Mouse (Mus musculus) stomach, embryonic 14.5 days (tissue): ENCODE data around the gene Rbbp4. TPM values are rescaled to one million over a fixed set of nuclear protein-coding genes. Genes with fewer than 3 reads are reported as not detected.
"Not testable (repeated sequence)": the region's sequence is repeated elsewhere in the genome, so short reads cannot be mapped to it uniquely, and the experiment has no call there.

ENCODE experiments used
- ATAC-seq: fragments of 200-750 bp; cut with Nextera tagmentation; 2 replicates; pipeline ENCODE4 v1.8.0; 2017; ENCODE audit warnings: low read depth, moderate TSS enrichment; ENCODE audit not compliant: insufficient number of reproducible peaks, insufficient read depth, low FRiP score
- H3K27ac ChIP-seq: fragments of 300-500 bp; sonication (generic); 2 replicates; pipeline ENCODE4 v1.5.1; 2014; ENCODE audit warnings: mild to moderate bottlenecking, low read length, moderate library complexity, mixed read lengths
- H3K27me3 ChIP-seq: fragments of 300-500 bp; sonication (generic); 2 replicates; pipeline ENCODE4 v1.6.1; 2014; ENCODE audit warnings: low read length, control low read depth, mixed read lengths; ENCODE audit not compliant: control insufficient read depth, insufficient read depth
- H3K36me3 ChIP-seq: fragments of 300-500 bp; sonication (generic); 2 replicates; pipeline ENCODE4 v1.6.1; 2014; ENCODE audit warnings: mild to moderate bottlenecking, control low read depth, low read length, moderate library complexity, mixed read lengths; ENCODE audit not compliant: control insufficient read depth, insufficient read depth
- H3K4me1 ChIP-seq: fragments of 300-500 bp; sonication (generic); 2 replicates; pipeline ENCODE4 v1.6.1; 2014; ENCODE audit warnings: low read length, control low read depth, mixed read lengths; ENCODE audit not compliant: control insufficient read depth, insufficient read depth
- H3K4me2 ChIP-seq: fragments of 300-500 bp; sonication (generic); replicated peaks from 2 replicates; pipeline ENCODE4 v1.6.1; 2014; ENCODE audit warnings: low read depth, low read length, control low read depth
- H3K4me3 ChIP-seq: fragments of 300-500 bp; sonication (generic); 2 replicates; pipeline ENCODE4 v1.5.1; 2014; ENCODE audit warnings: low read depth, low read length, control low read depth
- H3K9ac ChIP-seq: fragments of 300-500 bp; sonication (generic); replicated peaks from 2 replicates; pipeline ENCODE4 v1.6.1; 2014; ENCODE audit warnings: low read depth, mild to moderate bottlenecking, control low read depth, low read length, moderate library complexity, mixed read lengths
- H3K9me3 ChIP-seq: fragments of 300-500 bp; sonication (generic); 2 replicates; pipeline ENCODE4 v1.6.1; 2016; ENCODE audit warnings: low read depth, low read length, control low read depth; ENCODE audit not compliant: control insufficient read depth
- WGBS: fragments of 180-500 bp; shearing (Covaris S2); extraction: QIAGEN DNeasy Blood & Tissue Kit; methylation state at CpG from one replicate; pipeline ENCODE4 v1.1.7; 2014; 5-methylcytosine and 5-hydroxymethylcytosine counted together
- polyA plus RNA-seq: library from polyadenylated mRNA; unstranded; fragments of >200 nt; fragmentation: Nextera tagmentation; extraction: Ambion mirVana; gene quantifications from 2 replicates; pipeline ENCODE4 v1.2.1, GENCODE M21; 2014

Gene Rbbp4
- polyA plus RNA-seq, 1 experiment from 2014 or later: 329 TPM

GRCm38 (mm10) chr4:129363463-129363862 lies 28.3 kb upstream of the Rbbp4 start:
- Histone ChIP-seq H3K36me3 (peaks cover 13% of the 10 kb centered on the region), H3K4me2 (no peak overlapping the region), H3K4me3 (no peak overlapping the region), H3K9me3 (no peaks in the 10 kb centered on the region), H3K27ac (no peak overlapping the region), H3K9ac (no peak overlapping the region), H3K4me1 (no peaks in the 10 kb centered on the region), H3K27me3 (no peaks in the 10 kb centered on the region)
- WGBS: 93% methylated on average over 9 of the region's 9 CpGs
- ATAC-seq: no peak

GRCm38 (mm10) chr4:129362771-129363170 lies 27.6 kb upstream of the Rbbp4 start:
- Histone ChIP-seq H3K9me3 (no peaks in the 10 kb centered on the region), H3K4me3 (no peak overlapping the region), H3K4me2 (no peak overlapping the region), H3K27ac (no peak overlapping the region), H3K27me3 (no peaks in the 10 kb centered on the region), H3K36me3 (peaks cover 18% of the 10 kb centered on the region), H3K4me1 (no peaks in the 10 kb centered on the region), H3K9ac (no peak overlapping the region)
- 77% methylated on average over 5 of the region's 5 CpGs for WGBS
- no peak for ATAC-seq

DNA sequence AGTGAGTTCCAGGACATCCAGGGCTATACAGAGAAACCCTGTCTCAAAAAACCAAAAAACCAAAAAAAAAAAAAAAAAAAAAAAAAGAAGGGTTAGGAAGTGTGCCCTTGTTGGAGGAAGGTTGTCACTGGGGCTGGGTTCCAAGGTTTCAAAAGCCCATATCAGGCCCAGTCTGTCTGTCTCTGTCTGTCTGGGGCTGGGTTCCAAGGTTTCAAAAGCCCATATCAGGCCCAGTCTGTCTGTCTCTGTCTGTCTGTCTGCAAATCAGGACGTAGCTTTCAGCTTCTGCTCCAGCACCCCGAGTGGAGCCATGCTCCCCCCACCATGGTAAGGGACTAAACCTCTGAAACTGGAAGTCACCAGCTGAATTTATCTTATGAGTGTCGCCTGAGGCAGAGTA lies 27.1 kb upstream of the Rbbp4 start:
- H3K27ac ChIP-seq, H3K4me2 ChIP-seq, H3K4me1 ChIP-seq, H3K27me3 ChIP-seq, H3K9ac ChIP-seq, ATAC-seq, H3K4me3 ChIP-seq, H3K9me3 ChIP-seq: not testable (repeated sequence)
- 82% methylated on average over 3 of the region's 3 CpGs for WGBS
- H3K36me3 ChIP-seq: peaks cover 18% of the 10 kb centered on the region

- Histone ChIP-seq H3K27ac (no peak overlapping the region), H3K4me3 (no peak overlapping the region), H3K9me3 (no peaks in the 10 kb centered on the region), H3K27me3 (no peaks in the 10 kb centered on the region), H3K36me3 (peaks cover 21% of the 10 kb centered on the region), H3K4me2 (no peak overlapping the region), H3K4me1 (no peaks in the 10 kb centered on the region), H3K9ac (no peak overlapping the region)
- 69% methylated on average over 15 of the region's 15 CpGs for WGBS
- no peak for ATAC-seq
Observed at GRCm38 (mm10) chr4:129357613-129358163, 22.5 kb upstream of the Rbbp4 start.

DNA sequence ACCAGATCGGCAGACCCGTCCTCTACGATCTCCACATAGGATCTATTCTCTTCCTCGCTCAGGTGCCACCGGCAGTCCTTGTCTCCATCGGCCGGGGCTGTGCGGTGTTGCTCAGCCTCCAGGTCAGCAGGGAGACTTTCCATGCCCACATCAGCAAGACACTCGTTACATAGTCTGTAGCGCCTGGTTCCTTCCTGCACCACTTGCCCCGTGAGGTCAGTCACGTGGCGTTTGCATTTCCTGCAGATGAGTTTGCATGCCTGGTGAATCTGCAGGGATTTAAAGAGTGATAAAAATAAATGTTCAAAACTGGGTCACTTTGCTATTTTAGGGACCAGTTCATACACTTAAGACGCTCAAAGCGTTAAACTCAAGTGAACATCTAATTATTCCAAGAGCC lies 19.1 kb upstream of the Rbbp4 start:
- H3K27ac ChIP-seq: no peak overlapping the region
- ATAC-seq: no peak
- H3K27me3 ChIP-seq: no peaks in the 10 kb centered on the region
- no peaks in the 10 kb centered on the region for H3K4me1 ChIP-seq
- no peak overlapping the region for H3K9ac ChIP-seq
- H3K36me3 ChIP-seq: peaks cover 9% of the 10 kb centered on the region
- H3K4me3 ChIP-seq: no peak overlapping the region
- 82% methylated on average over 15 of the region's 15 CpGs for WGBS
- H3K9me3 ChIP-seq: no peaks in the 10 kb centered on the region
- no peak overlapping the region for H3K4me2 ChIP-seq

DNA sequence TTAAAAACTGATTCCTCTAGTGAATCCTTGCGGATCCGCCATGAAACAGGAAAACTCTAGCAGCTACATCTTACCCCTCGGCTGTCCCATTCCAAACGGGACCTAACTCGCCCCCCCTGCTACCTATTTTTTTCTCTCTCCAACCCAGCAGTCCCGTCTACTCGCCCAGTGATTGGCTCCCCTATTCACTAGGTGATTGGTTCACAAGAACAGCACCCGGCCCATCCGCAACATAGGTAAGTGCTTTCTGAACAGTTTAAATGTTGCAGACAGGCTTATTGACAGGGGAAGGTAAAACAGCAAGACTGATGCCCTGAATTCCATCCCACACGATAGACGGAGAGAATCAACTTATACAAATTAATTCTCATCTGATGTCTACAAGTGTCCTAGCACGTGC lies 18.0 kb upstream of the Rbbp4 start:
- Histone ChIP-seq H3K36me3 (peaks cover 5% of the 10 kb centered on the region; the same call in 1 of the 2 replicates), H3K4me3 (no peak overlapping the region), H3K9ac (no peak overlapping the region), H3K27ac (no peak overlapping the region), H3K27me3 (no peaks in the 10 kb centered on the region), H3K4me1 (no peaks in the 10 kb centered on the region), H3K4me2 (no peak overlapping the region), H3K9me3 (no peaks in the 10 kb centered on the region)
- 86% methylated on average over 12 of the region's 12 CpGs for WGBS
- ATAC-seq: no peak

GRCm38 (mm10) chr4:129351111-129351510 lies 15.9 kb upstream of the Rbbp4 start:
- WGBS: 76% methylated on average over 6 of the region's 6 CpGs
- Histone ChIP-seq H3K9me3 (no peaks in the 10 kb centered on the region), H3K4me2 (no peak overlapping the region), H3K27me3 (no peaks in the 10 kb centered on the region), H3K4me3 (no peak overlapping the region), H3K27ac (no peak overlapping the region), H3K36me3 (peaks cover 4% of the 10 kb centered on the region; the same call in 1 of the 2 replicates), H3K4me1 (no peaks in the 10 kb centered on the region), H3K9ac (no peak overlapping the region)
- ATAC-seq: no peak

DNA sequence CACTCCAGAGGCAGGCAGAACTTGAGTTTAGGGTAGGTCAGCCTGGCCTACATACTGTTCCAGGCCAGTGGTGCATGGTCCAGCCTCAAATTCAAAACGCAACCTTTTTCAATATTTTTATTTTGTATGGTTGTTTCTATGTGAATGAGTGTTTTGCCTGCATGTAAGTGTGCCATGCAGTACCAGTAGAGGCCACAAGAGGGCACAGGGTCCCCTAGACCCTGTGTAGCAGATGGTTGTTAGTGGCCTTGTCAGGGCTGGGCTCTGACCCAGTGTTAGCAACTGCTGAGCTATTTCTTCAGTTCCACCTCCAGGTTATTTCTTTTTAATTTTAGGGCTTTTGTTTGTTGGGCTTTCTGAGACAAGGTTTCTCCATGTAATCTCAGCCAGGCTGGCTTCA lies 15.5 kb upstream of the Rbbp4 start:
- Histone ChIP-seq H3K9me3 (no peaks in the 10 kb centered on the region), H3K9ac (no peak overlapping the region), H3K36me3 (peaks cover 1% of the 10 kb centered on the region; the same call in 1 of the 2 replicates), H3K27me3 (no peaks in the 10 kb centered on the region), H3K4me3 (no peak overlapping the region), H3K27ac (no peak overlapping the region), H3K4me2 (no peak overlapping the region), H3K4me1 (no peaks in the 10 kb centered on the region)
- WGBS: 10% methylated on average over 1 of the region's 1 CpGs
- ATAC-seq: peak; percentile 63; the same call in 1 of the 2 replicates

DNA sequence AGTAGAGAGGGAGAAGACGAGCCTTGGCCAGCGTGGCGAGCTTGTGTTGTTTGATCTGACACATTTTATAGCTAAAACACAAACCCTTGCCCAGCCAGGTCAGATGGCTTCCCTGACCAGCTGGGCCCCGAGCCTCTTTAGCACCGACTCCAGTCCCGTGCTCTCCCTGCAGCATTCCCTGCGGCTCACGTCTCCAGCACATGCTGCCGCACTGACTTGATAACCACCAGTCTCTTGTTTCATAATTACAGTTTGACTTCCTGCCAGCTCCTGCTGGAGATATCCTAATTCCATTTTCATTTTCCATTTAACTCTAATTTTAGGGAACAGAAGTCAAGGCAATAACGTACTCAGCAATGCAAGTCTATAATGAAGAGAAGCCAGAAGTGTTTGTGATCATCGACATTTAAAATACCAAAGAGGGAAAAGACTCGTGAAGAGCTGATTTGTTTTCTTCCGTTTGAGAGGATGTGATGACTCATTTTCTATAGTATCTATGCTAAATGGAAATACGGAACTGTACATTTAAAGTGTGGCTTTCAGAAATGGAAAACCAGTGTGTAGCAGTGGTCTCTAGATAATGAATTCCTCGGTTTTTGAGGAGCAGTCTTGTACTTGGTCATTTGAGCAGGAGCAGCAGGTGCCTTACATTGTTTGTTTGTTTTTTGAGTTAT lies 11.4 kb upstream of the Rbbp4 start:
- H3K4me2 ChIP-seq: no peak overlapping the region
- peaks cover 15% of the 10 kb centered on the region for H3K36me3 ChIP-seq
- H3K4me1 ChIP-seq: no peaks in the 10 kb centered on the region
- no peaks in the 10 kb centered on the region for H3K9me3 ChIP-seq
- H3K4me3 ChIP-seq: no peak overlapping the region
- H3K27me3 ChIP-seq: no peaks in the 10 kb centered on the region
- no peak for ATAC-seq
- no peak overlapping the region for H3K9ac ChIP-seq
- no peak overlapping the region for H3K27ac ChIP-seq
- 82% methylated on average over 15 of the region's 15 CpGs for WGBS
